Mouse (Mus musculus): ENCODE results near the gene Capns1. TPM values are rescaled to one million over a fixed set of nuclear protein-coding genes. Genes with fewer than 3 reads are reported as not detected.

Capns1 gene
- polyA plus RNA-seq, 1 experiment from 2014 or later: 110 TPM

DNA sequence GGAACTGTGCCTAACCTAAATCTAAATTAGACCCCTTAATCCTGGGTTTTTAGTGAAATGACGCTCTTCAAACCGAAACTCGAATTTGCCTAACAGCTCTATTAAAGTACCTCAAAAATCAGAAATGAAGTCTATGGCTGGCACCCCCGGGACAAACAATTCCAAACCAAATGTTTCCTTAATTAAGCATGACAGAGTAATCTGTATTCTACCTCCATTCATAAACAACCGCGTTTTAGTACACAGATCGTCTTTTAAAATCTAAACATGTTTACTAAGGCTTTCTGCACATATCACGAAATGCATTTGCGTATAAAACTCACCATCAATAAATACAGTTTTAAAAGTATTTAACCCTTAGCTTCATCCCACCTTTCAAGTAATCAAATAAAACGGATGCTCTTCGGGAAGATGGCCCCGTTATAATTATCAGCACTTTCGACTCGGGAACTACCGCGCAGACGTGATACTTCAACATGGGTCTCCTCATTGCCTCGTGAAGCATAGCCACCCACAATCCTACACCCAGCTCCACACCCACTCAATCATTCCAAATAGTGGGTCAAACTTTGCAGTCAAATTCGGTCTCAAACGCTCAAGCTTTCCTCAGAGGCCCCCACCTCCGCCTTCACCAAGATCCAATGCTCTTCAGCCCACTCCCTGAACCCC is 29.6 kb downstream of the Capns1 start:
- peak overlapping the region; percentile 86 for H3K27ac ChIP-seq
- peak overlapping the region; percentile 63 for H3K4me3 ChIP-seq
- WGBS: 2% methylated on average over 21 of the region's 21 CpGs
- H3K36me3 ChIP-seq: peaks cover 40% of the 10 kb centered on the region
- H3K9me3 ChIP-seq: peaks cover 37% of the 10 kb centered on the region
- ATAC-seq (ENCODE audit: insufficient number of reproducible peaks, insufficient read depth, low FRiP score, low TSS enrichment, low read depth): peak; percentile 28; the same call in 1 of the 2 replicates
- H3K9ac ChIP-seq: peak overlapping the region; percentile 83
- peak overlapping the region; percentile 62 for H3K4me2 ChIP-seq
- no peaks in the 10 kb centered on the region for H3K27me3 ChIP-seq
- H3K4me1 ChIP-seq: peaks cover 11% of the 10 kb centered on the region

GRCm38 (mm10) chr7:30164745-30165144 is 33.9 kb downstream of the Capns1 start:
- Histone ChIP-seq H3K4me3 (no peak overlapping the region), H3K4me1 (0 out of 2 replicates have a peak, but pooled peaks cover 3% of the 10 kb centered on the region), H3K27ac (no peak overlapping the region), H3K9me3 (peaks cover 77% of the 10 kb centered on the region), H3K27me3 (no peaks in the 10 kb centered on the region), H3K9ac (no peak overlapping the region), H3K4me2 (no peak overlapping the region), H3K36me3 (peaks cover 82% of the 10 kb centered on the region)
- WGBS: 98% methylated on average over 2 of the region's 2 CpGs
- ATAC-seq (ENCODE audit: insufficient number of reproducible peaks, insufficient read depth, low FRiP score, low TSS enrichment, low read depth): no peak

GRCm38 (mm10) chr7:30163113-30163512 is 35.5 kb downstream of the Capns1 start:
- Histone ChIP-seq H3K9me3 (peaks cover 89% of the 10 kb centered on the region), H3K27ac (no peak overlapping the region), H3K4me2 (no peak overlapping the region), H3K9ac (no peak overlapping the region), H3K4me1 (no peaks in the 10 kb centered on the region), H3K27me3 (no peaks in the 10 kb centered on the region), H3K4me3 (no peak overlapping the region), H3K36me3 (peaks cover 98% of the 10 kb centered on the region)
- no peak for ATAC-seq (ENCODE audit: insufficient number of reproducible peaks, insufficient read depth, low FRiP score, low TSS enrichment, low read depth)
- WGBS: 95% methylated on average over 5 of the region's 5 CpGs

DNA sequence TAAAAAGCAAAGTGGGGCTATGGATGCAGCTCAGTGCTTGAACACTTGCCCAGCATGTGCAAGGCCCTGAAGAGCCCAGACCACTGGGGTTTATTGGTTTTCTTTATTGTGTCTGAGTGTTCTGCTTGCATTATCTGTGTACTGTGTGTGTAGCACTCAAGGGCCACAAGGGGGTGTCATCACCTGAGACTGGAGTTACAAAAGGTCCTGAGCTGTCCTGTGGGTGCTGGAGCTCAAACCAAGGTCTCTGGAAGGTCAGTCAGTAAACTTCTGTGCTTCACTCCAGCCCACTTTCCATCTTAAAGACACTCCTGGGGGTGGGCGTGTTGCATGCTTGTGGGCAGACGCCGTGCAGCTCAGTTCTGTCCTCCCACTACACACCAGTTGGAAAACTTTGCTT is 43.1 kb downstream of the Capns1 start:
- WGBS: 96% methylated on average over 3 of the region's 3 CpGs
- H3K9me3 ChIP-seq: peaks cover 72% of the 10 kb centered on the region
- peaks cover 90% of the 10 kb centered on the region for H3K36me3 ChIP-seq
- no peaks in the 10 kb centered on the region for H3K4me1 ChIP-seq
- H3K27ac ChIP-seq: no peak overlapping the region
- H3K9ac ChIP-seq: no peak overlapping the region
- no peak overlapping the region for H3K4me3 ChIP-seq
- no peak overlapping the region for H3K4me2 ChIP-seq
- no peak for ATAC-seq (ENCODE audit: insufficient number of reproducible peaks, insufficient read depth, low FRiP score, low TSS enrichment, low read depth)
- no peaks in the 10 kb centered on the region for H3K27me3 ChIP-seq

DNA sequence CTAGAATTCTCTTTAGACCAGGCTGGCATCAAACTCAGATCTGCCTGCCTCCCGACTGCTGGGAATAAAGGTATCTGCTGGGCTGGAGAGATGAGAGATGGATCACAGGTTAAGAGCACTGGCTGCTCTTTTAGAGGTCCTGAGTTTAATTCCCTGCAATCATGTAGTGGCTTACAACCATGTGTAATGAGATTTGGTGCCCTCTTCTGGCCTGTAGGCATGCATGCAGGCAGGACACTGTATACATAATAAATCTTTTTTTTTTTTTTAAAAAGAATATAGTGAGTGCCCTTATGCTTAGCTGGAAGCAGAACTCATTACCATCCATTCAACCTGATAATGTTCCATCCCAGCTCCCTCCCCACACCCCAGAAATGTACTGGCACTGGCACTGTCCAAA is 44.6 kb downstream of the Capns1 start:
- Histone ChIP-seq H3K27me3 (no peaks in the 10 kb centered on the region), H3K9ac (no peak overlapping the region), H3K4me2 (no peak overlapping the region), H3K4me3 (no peak overlapping the region), H3K4me1 (no peaks in the 10 kb centered on the region), H3K27ac (no peak overlapping the region), H3K36me3 (peaks cover 92% of the 10 kb centered on the region), H3K9me3 (peaks cover 76% of the 10 kb centered on the region)
- ATAC-seq (ENCODE audit: insufficient number of reproducible peaks, insufficient read depth, low FRiP score, low TSS enrichment, low read depth): no peak
- 95% methylated on average over 1 of the region's 1 CpGs for WGBS

DNA sequence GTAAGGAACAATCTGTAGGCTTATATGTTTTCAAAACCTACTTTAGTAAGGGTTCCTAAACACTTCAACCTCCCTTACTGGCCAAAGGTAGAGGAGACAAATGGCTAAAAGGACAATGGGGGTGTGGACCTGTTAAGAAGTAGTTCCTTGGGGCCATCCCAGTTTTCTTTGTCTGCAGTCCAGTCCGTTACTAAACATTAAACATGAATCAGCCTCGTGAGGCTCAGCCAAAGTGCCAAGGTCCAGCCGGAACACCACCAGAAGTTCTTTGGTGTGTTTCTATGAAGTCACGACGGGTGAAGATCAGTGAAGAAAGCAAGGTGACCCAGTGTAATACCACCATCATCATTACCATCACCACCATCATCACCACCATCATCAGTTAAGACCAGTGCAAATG is 51.6 kb downstream of the Capns1 start:
- Histone ChIP-seq H3K9me3 (peaks cover 55% of the 10 kb centered on the region), H3K4me2 (no peak overlapping the region), H3K27me3 (no peaks in the 10 kb centered on the region), H3K4me3 (no peak overlapping the region), H3K27ac (no peak overlapping the region), H3K4me1 (peaks cover 3% of the 10 kb centered on the region; the same call in 1 of the 2 replicates), H3K9ac (no peak overlapping the region), H3K36me3 (peaks cover 63% of the 10 kb centered on the region)
- WGBS: 94% methylated on average over 5 of the region's 5 CpGs
- ATAC-seq (ENCODE audit: insufficient number of reproducible peaks, insufficient read depth, low FRiP score, low TSS enrichment, low read depth): no peak

DNA sequence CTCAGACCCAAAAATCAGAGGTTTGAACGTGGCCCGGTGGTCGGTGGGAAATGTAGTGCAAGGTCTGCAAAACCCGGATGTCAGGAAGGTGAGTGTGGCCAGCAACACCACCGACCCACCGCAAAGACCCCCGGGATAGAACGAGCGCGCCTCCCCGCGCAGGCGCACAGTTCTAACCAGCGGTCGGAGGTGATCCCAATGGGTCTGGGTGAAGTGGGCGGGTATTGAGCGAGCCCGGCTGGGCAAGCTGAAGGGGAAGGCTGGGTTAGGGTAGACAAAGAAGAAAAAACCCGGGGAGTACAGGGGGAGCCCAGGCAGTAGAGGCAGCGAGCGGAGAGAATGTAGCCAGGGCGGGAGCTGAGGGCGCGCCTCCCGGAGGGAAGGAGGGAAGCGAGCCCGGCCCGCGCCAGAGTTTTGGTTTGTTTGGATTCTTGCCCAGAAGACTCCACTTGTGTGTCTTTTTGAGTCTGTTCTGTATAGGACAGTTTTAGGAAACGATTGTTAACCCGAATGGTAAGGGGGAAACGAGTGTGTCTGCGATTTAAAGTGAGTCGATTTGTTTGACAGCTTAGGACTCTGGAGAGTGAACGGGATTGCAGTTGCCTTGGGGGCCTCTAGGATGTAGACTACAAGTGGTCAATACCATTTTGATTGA is 54.9 kb downstream of the Capns1 start:
- H3K4me2 ChIP-seq: peak overlapping the region; percentile 62
- peak overlapping the region; percentile 58 for H3K4me3 ChIP-seq
- H3K4me1 ChIP-seq: peaks cover 3% of the 10 kb centered on the region; the same call in 1 of the 2 replicates
- peak; percentile 86 for ATAC-seq (ENCODE audit: insufficient number of reproducible peaks, insufficient read depth, low FRiP score, low TSS enrichment, low read depth)
- H3K9ac ChIP-seq: peak overlapping the region; percentile 78
- WGBS: 3% methylated on average over 35 of the region's 35 CpGs
- H3K36me3 ChIP-seq: peaks cover 57% of the 10 kb centered on the region
- H3K27ac ChIP-seq: peak overlapping the region; percentile 94
- H3K9me3 ChIP-seq: peaks cover 24% of the 10 kb centered on the region
- H3K27me3 ChIP-seq: no peaks in the 10 kb centered on the region

- H3K36me3 ChIP-seq: peaks cover 57% of the 10 kb centered on the region
- H3K4me2 ChIP-seq: peak overlapping the region; percentile 62
- H3K4me1 ChIP-seq: peaks cover 3% of the 10 kb centered on the region; the same call in 1 of the 2 replicates
- peaks cover 18% of the 10 kb centered on the region for H3K9me3 ChIP-seq
- H3K9ac ChIP-seq: peak overlapping the region; percentile 78
- ATAC-seq (ENCODE audit: insufficient number of reproducible peaks, insufficient read depth, low FRiP score, low TSS enrichment, low read depth): no peak
- H3K4me3 ChIP-seq: peak overlapping the region; percentile 58
- no peaks in the 10 kb centered on the region for H3K27me3 ChIP-seq
- peak overlapping the region; percentile 94 for H3K27ac ChIP-seq
- 17% methylated on average over 8 of the region's 8 CpGs for WGBS
Measured at GRCm38 (mm10) chr7:30143170-30143554, 55.4 kb downstream of the Capns1 start.

Other genes with a start within 250 kb of the Capns1 start
- gene Zfp74, start 244.7 kb downstream of the Capns1 start, polyA plus RNA-seq (2015; fragmentation: Nextera tagmentation; extraction: Ambion mirVana): 14.9 and 16.0 TPM in 2 replicates
- 13.3 and 17.5 TPM in 2 replicates for gene Zfp568, start 214.9 kb downstream of the Capns1 start, polyA plus RNA-seq (2015; fragmentation: Nextera tagmentation; extraction: Ambion mirVana)
- gene Zfp14, start 147.4 kb downstream of the Capns1 start, polyA plus RNA-seq (2015; fragmentation: Nextera tagmentation; extraction: Ambion mirVana): 5.5 and 7.1 TPM in 2 replicates
- gene Zfp82, start 125.9 kb downstream of the Capns1 start, polyA plus RNA-seq (2015; fragmentation: Nextera tagmentation; extraction: Ambion mirVana): 8.3 and 10.8 TPM in 2 replicates
- 1.2 and 2.2 TPM in 2 replicates for gene Gm26920, start 108.4 kb downstream of the Capns1 start, polyA plus RNA-seq (2015; fragmentation: Nextera tagmentation; extraction: Ambion mirVana)
- gene Zfp566, start 108.3 kb downstream of the Capns1 start, polyA plus RNA-seq (2015; fragmentation: Nextera tagmentation; extraction: Ambion mirVana): 14.5 and 18.7 TPM in 2 replicates
- gene Zfp260, start 104.0 kb downstream of the Capns1 start, polyA plus RNA-seq (2015; fragmentation: Nextera tagmentation; extraction: Ambion mirVana): 149 and 151 TPM in 2 replicates
- 11.3 and 19.2 TPM in 2 replicates for gene Zfp382, start 76.9 kb downstream of the Capns1 start, polyA plus RNA-seq (2015; fragmentation: Nextera tagmentation; extraction: Ambion mirVana)
- gene Zfp146, start 29.1 kb downstream of the Capns1 start, polyA plus RNA-seq (2015; fragmentation: Nextera tagmentation; extraction: Ambion mirVana): 23.7 and 24.2 TPM in 2 replicates
- 3.7 and 4.7 TPM in 2 replicates for gene Cox7a1, start 14.7 kb downstream of the Capns1 start, polyA plus RNA-seq (2015; fragmentation: Nextera tagmentation; extraction: Ambion mirVana)
- 180 and 201 TPM in 2 replicates for gene Polr2i, start 33.1 kb upstream of the Capns1 start, polyA plus RNA-seq (2015; fragmentation: Nextera tagmentation; extraction: Ambion mirVana)
- gene Tbcb, start 33.5 kb upstream of the Capns1 start, polyA plus RNA-seq (2015; fragmentation: Nextera tagmentation; extraction: Ambion mirVana): 213 and 214 TPM in 2 replicates
- 0.30 TPM in 1 of 2 replicates, not detected in the other for gene Ovol3, start 36.9 kb upstream of the Capns1 start, polyA plus RNA-seq (2015; fragmentation: Nextera tagmentation; extraction: Ambion mirVana)
- 0.15 and 0.59 TPM in 2 replicates for gene Thap8, start 81.3 kb upstream of the Capns1 start, polyA plus RNA-seq (2015; fragmentation: Nextera tagmentation; extraction: Ambion mirVana)
- gene Wdr62, start 81.6 kb upstream of the Capns1 start, polyA plus RNA-seq (2015; fragmentation: Nextera tagmentation; extraction: Ambion mirVana): 6.4 and 8.3 TPM in 2 replicates
- 60.7 and 61.0 TPM in 2 replicates for gene Clip3, start 92.9 kb upstream of the Capns1 start, polyA plus RNA-seq (2015; fragmentation: Nextera tagmentation; extraction: Ambion mirVana)
- 91.8 and 104 TPM in 2 replicates for gene Alkbh6, start 109.9 kb upstream of the Capns1 start, polyA plus RNA-seq (2015; fragmentation: Nextera tagmentation; extraction: Ambion mirVana)
- gene Syne4, start 116.0 kb upstream of the Capns1 start, polyA plus RNA-seq (2015; fragmentation: Nextera tagmentation; extraction: Ambion mirVana): 54.6 and 59.4 TPM in 2 replicates
- gene E130208F15Rik, start 122.9 kb upstream of the Capns1 start, polyA plus RNA-seq (2015; fragmentation: Nextera tagmentation; extraction: Ambion mirVana): 5.1 TPM in 1 of 2 replicates, not detected in the other
- 19.2 and 22.5 TPM in 2 replicates for gene Sdhaf1, start 125.1 kb upstream of the Capns1 start, polyA plus RNA-seq (2015; fragmentation: Nextera tagmentation; extraction: Ambion mirVana)
- gene Lrfn3, start 164.0 kb upstream of the Capns1 start, polyA plus RNA-seq (2015; fragmentation: Nextera tagmentation; extraction: Ambion mirVana): 5.8 and 7.5 TPM in 2 replicates
- gene Tyrobp, start 214.9 kb upstream of the Capns1 start, polyA plus RNA-seq (2015; fragmentation: Nextera tagmentation; extraction: Ambion mirVana): 38.9 and 40.9 TPM in 2 replicates
- gene Hcst, start 221.0 kb upstream of the Capns1 start, polyA plus RNA-seq (2015; fragmentation: Nextera tagmentation; extraction: Ambion mirVana): 0.72 and 0.91 TPM in 2 replicates
- 1.8 and 2.5 TPM in 2 replicates for gene Nfkbid, start 222.9 kb upstream of the Capns1 start, polyA plus RNA-seq (2015; fragmentation: Nextera tagmentation; extraction: Ambion mirVana)
- 53.4 and 54.1 TPM in 2 replicates for gene Aplp1, start 246.7 kb upstream of the Capns1 start, polyA plus RNA-seq (2015; fragmentation: Nextera tagmentation; extraction: Ambion mirVana)

All from embryonic facial prominence, embryonic 13.5 days (tissue).